Mouse (Mus musculus) T-helper 17 cell (primary cell): Measurements from ENCODE around the gene Kremen2.

Experiments
- in situ Hi-C, 2 experiments: fragments of 300-600 bp; cut with MboI, MseI; formaldehyde crosslinking; loops; 1 replicate in 1 of 2; 2 replicates in 1 of 2; pipeline ENCODE4 v1.15.1; 2025; ENCODE audit warnings: high pct_unique_total_duplicates in 2 of 2

The Kremen2 gene

DNA sequence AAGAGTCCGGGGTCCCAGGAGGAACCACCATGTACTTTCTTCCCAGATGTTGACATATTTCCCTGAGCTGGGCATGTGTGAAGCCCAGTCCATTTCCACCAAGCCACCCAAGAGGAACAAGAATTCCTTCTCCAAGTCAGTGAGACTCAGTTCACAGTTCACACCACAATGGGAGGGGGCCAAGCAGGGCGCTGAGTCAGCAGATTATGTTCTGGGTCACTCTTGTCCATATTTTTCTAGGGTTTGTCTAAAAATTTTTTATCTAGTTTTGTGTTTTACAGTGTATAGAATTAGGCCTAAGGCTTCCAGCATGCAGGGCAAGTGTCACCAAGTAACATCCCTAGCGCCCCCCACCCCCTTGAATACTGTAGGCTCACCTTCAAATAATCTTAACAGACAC lies 15.5 kb upstream of the Kremen2 start:
- in situ Hi-C loops = no loop called here

GRCm38 (mm10) chr17:23760231-23760630 lies 14.6 kb upstream of the Kremen2 start:
- in situ Hi-C loops = no loop called here

DNA sequence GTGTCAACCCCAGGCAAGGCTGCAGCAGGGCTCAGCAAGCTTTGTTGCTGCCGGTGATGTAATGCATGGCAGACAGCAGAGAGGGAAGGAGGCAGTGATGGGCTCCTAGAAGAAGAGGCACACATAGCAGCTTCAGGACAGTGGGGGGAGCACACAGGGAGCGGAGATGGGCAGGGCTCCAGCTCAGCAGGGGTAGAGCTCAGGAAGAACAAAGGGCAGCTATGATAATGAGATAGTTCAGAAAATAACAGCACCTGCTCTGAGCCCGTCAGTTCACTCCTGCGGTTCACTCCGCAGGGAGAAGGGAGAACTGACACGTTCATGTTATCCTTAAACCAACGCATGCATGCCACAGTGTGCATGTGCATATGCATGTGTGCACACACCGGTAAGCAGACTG lies 13.2 kb upstream of the Kremen2 start:
- in situ Hi-C loops = no loop called here

DNA sequence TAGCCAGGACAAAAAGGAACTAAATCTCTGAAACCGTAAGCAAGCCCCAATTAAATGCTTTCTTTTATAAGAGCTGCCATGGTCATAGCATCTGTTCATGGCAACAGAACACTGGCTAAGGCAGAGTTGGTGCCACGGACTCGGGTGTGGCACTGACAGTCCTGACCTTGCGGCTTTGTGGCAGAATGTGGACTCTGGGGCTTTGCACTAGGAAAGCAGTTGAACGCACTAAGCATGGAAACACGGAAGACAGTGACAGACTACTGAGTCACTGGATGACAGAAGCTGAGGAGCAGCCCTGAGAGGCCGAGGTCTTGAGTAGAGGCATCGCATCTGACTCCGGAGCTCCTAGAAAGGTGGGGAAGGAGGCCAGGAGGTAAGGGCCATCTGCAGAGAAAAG lies 11.9 kb upstream of the Kremen2 start:
- in situ Hi-C loops = no loop called here

- in situ Hi-C loops = no loop called here
Measured at GRCm38 (mm10) chr17:23755689-23756088, 10.1 kb upstream of the Kremen2 start.

DNA sequence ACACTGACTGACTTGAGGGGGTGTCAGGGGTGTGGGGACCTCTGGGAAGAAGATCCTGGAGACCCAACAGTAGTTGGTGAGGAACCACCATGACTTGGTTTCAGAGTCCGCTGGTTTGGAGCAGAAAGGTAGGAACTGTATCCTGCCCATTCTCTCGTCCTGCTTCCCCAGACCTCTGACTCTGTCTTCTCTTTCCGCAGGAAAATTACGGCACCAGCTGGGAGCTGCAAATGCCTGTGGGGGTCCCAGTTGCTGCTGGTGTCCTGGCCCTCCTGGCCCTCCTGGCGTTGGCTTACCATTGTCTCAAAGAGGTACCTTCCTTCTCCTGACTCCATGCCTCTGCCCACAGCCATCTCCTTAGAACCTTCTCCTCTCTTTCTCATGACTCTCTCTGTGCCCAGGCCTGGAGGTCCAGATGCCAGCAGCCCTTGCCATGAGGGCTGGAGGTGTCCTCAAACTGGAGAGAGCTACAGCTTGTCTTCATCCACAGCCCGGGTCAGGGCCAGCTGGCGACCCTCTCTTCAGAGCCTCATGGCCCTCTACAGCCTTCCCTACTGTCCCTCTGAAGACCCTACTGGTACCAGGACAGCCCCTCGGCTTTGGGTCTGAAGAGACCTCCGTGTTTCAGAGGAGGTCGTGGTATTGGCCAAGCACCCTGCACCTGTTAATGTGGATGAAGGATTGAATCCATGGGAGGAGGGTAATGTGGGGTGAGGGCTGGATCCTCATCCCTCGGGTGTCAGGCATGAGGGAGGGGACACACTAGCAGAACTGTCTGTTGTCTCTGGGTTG lies 4.0 kb upstream of the Kremen2 start:
- in situ Hi-C loops = loop anchor here in 1 of 2 experiments (5.0 kb wide), 1 partner anchor 103 kb away; no protein-coding TSS in a partner anchor

DNA sequence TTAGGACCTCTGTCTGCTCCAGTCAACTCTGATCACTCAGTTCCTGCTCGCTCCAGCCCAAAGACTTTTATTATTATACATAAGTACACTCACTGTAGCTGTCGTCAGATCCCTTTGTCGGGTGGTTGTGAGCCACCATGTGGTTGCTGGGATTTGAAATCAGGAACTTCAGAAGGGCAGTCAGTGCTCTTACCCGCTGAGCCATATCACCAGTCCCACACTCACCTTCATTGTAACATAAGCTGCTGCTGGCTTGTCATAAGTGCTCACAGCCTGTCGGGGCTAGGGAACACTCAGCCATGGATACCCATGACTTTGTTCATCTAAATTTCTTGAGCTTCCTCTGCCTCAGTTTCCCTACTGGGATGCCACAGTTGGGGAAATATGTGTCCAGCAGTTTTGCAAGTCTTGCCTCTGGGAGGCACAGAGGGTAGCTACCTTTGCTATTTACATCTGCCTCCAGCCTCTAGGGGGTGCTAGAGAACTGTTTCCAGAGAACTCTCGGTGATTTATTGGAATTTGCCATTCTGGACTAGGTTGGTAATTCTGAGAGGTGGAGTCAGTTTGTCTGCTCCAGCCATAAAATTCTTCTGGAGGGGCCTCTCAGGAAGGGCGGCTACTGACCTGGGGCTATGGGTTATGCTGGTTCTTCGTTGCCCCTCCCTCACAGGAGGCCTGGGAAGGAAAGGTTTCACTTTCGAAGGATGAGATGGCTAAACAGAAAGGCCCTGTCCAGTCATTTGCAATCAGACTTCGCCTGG lies 3.2 kb upstream of the Kremen2 start:
- in situ Hi-C loops = no loop called here

DNA sequence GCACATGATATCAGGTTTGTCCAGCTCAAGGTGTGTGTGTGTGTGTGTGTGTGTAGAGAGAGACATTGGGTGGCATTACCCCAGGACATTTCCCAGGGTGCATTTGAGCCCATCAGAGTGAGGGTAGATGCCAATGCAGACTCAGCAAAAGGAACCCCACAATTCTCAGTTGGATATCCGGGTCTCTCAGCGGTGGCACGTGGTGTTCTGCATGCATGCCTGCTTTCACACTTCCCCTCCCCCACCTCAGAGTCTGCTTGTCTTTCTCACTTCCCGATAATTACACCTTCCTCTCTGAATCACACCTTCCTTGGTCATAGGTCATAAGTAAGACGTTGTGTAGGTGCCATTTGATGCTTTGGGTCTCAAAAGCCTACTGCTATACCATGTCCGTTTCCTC lies 2.4 kb upstream of the Kremen2 start:
- in situ Hi-C loops = no loop called here

DNA sequence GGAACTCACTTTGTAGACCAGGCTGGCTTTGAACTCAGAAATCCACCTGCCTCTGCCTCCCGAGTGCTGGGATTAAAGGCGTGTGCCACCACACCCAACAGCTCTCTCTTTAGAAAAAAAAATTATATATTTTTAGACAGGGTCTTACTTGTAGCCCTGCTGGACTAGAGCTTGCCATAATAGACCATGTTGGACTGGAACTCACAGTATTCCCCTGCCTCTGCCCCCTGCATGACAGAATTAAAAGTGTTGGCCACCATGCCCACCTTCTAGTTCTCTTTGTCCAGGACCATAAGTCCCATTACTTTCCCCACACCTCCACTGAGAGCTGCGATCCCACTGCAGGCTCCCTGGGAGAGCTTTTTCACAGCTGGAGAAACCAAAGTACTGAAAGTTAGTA lies 1.8 kb upstream of the Kremen2 start:
- in situ Hi-C loops = no loop called here

- in situ Hi-C loops = no loop called here
Measured at GRCm38 (mm10) chr17:23746767-23747166, 1.1 kb upstream of the Kremen2 start.

DNA sequence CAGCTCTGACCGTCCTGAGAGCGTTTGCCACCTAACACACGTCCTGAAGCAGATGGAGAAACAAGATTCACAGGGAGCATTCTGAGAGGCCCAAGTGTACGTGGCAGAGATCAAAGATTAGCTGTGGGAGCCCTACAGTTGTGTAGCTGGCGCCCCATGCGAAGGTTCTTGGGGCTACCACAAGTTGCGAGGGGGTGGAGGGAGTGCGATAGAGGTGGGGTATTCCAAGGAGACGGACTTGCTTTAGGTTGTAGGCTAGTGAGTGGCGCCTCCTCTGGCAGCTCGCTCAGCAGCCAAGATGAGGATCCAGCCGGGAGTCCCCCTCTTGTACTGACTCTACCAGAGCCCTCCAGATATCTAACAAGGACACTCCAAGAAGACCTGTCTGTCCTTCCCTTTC lies 678 bp upstream of the Kremen2 start:
- in situ Hi-C loops = no loop called here

- in situ Hi-C loops = no loop called here
Measured at GRCm38 (mm10) chr17:23744651-23745050, 982 bp downstream of the Kremen2 start.

GRCm38 (mm10) chr17:23744076-23744475 lies 1.6 kb downstream of the Kremen2 start:
- in situ Hi-C loops = no loop called here

DNA sequence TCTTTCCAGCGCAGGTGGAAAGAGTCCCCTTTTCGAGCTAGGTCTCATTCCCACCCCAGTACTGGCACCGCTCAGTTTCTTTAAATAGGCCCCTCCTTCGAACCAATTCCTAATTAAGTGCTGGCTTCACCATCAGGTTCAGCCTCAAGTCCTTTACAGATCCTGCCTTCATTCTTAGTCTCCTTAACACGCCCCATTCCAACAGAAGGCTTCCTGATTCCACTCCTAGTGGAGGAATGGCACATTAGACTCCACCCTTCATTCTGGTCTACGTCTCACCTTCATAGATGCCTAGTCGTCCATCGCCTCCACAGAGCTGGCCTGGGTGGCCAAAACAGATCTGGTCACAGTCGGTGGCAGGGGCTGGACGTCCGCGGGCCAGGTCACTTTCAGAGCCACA lies 2.7 kb downstream of the Kremen2 start:
- in situ Hi-C loops = no loop called here

DNA sequence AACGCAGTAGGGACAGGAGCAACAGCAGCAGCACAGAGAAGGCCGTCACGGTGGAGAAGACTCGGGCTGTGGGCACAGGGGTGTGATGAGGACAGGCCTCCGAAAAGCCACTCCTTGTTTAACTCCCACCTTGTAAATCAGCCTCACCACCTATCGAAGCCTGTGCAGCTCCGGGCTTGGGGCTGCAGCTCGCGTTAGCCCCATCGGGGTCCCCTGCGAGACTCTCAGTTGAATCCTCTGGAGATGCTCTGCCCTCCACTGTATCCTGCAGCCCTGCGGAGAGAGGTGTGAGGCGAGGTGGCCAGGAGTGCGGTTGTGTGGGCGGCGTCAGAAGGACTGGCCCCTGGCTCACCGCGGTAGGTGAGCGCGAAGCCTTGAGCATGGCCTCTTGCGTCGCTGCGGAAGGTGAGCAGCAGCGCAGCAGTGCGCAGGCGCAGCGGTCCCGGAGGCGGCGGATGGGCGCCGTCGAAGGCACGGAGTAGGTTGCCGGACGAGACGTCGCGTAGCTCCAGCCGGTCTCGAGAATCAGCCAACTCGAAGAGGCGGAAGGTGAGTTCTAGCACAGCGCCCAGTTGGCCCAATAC lies 3.3 kb downstream of the Kremen2 start:
- in situ Hi-C loops = no loop called here

DNA sequence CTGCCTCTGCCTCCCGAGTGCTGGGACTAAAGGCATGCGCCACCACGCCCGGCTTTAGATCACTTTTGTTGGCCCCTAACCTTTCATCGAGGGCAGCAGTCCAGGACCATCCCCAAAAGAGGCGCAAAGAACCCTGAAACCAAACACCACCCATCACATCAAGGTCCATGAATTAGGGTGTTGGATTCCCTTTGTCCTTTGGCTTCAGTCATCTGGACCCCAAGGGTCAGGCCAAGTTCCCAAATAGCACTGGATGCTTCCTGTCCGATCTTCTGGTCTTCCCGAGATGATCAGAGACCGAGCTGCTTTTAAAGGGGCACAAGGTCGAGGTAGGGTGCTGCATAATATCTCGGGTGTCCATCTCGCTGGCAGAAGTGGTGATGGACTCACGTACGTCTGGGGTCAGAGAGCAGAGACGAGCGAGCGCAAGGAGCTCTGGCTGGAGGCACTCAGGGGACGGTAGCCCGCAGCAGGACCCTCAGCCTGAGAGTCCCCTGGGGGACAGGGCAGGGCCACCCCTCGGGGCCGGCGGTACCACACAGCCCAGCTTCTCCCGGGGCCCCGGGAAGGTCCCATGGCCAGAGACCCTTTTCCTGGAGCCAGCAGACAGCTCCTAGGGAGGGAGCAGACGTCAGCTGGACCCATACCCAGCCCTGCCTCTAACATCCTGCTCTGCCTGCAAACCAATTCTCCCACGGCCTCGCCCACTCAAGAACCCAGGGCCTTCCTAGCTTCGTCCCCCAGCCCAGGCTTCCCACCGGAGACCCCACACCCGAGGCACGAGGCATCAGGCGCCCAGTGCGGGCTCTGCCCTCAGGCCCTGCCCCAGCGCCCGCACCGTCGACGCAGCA lies 4.0 kb downstream of the Kremen2 start:
- in situ Hi-C loops = no loop called here

DNA sequence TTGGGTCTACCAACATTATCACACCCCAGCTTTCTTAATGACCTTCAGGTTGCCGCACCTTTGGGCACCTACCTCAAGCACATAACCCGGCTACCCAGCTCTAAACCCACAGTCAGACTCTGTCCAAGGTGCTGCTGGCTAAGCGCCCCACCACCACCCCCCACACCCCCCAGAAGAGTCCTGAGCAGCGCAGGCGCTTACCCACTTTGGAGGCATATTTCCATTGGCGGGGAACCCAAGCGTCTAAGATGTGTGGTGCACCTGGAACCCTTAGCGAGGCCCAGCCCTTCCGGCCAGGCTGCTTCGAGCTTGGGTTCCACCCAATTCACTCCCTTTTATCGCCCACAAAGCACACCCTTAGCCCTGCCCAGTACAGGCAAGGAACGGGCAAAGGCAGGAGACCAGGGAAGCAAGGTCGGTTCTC lies 5.0 kb downstream of the Kremen2 start, which contains the start of gene Paqr4:
Gene Paqr4, minus strand, starts transcription at position 270 of the 424 bp plus-strand sequence.
- in situ Hi-C loops = no loop called here

- in situ Hi-C loops = no loop called here
Measured at GRCm38 (mm10) chr17:23740136-23740584, 5.5 kb downstream of the Kremen2 start.

GRCm38 (mm10) chr17:23739202-23740135 lies 6.2 kb downstream of the Kremen2 start:
- in situ Hi-C loops = no loop called here

DNA sequence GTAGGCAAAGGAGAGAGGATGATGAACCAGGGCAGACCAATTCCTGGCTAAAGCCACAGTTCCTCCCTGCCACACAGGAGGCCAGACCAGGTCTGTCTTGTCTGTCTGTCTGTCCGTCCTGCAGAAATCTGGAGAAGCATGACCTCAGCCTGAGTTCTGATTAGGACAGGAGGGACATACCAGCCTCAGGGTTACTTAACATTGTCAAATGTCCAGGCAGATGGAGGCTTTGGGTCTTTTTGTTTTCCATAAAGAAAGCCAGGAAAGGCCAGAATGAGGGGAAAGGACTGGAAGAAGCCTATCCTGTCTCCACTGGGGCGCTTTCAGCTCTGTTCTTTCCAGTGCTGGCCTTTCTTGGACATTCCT lies 6.8 kb downstream of the Kremen2 start:
- in situ Hi-C loops = no loop called here
